Mouse (Mus musculus) embryonic facial prominence, embryonic 11.5 days (tissue): ENCODE results near the gene Txlna. TPM values are rescaled to one million over a fixed set of nuclear protein-coding genes. Genes with fewer than 3 reads are reported as not detected.
A peak's percentile ranks its signal among the peaks of the same experiment; 100 is the strongest.

Experiments used
- ATAC-seq: fragments of 200-750 bp; cut with Nextera tagmentation; replicated peaks from 2 replicates; pipeline ENCODE4 v1.8.0; 2017; ENCODE audit warnings: low read depth; ENCODE audit not compliant: insufficient number of reproducible peaks, low FRiP score, low TSS enrichment
- DNase-seq: peaks from one replicate; pipeline ENCODE4 v3.0.0-alpha.2; 2015; ENCODE audit warnings: low spot score
- H3K27ac ChIP-seq: fragments of 300-500 bp; sonication (generic); replicated peaks from 2 replicates; pipeline ENCODE4 v1.5.1; 2014; ENCODE audit warnings: mild to moderate bottlenecking, low read depth, low read length, control low read depth
- H3K27me3 ChIP-seq: fragments of 300-500 bp; sonication (generic); 2 replicates; pipeline ENCODE4 v1.6.1; 2014; ENCODE audit warnings: mild to moderate bottlenecking, low read length, moderate library complexity, mixed read lengths; ENCODE audit not compliant: control insufficient read depth, insufficient read depth
- H3K36me3 ChIP-seq: fragments of 300-500 bp; sonication (generic); replicated peaks from 2 replicates; pipeline ENCODE4 v1.6.1; 2014; ENCODE audit warnings: low read depth, mild to moderate bottlenecking, low read length, moderate library complexity, mixed read lengths; ENCODE audit not compliant: control insufficient read depth, insufficient read depth
- H3K4me1 ChIP-seq: fragments of 300-500 bp; sonication (generic); 2 replicates; pipeline ENCODE4 v1.6.1; 2014; ENCODE audit warnings: low read length, mixed read lengths; ENCODE audit not compliant: control insufficient read depth, insufficient read depth
- H3K4me2 ChIP-seq: fragments of 300-500 bp; sonication (generic); 2 replicates; pipeline ENCODE4 v1.6.1; 2014; ENCODE audit warnings: low read depth, mild to moderate bottlenecking, control low read depth, low read length, moderate library complexity
- H3K4me3 ChIP-seq: fragments of 300-500 bp; sonication (generic); 2 replicates; pipeline ENCODE4 v1.5.1; 2014; ENCODE audit warnings: low read depth, low read length, control low read depth
- H3K9ac ChIP-seq: fragments of 300-500 bp; sonication (generic); replicated peaks from 2 replicates; pipeline ENCODE4 v1.6.1; 2014; ENCODE audit warnings: mild to moderate bottlenecking, control low read depth, low read length
- H3K9me3 ChIP-seq: fragments of 300-500 bp; sonication (generic); replicated peaks from 2 replicates; pipeline ENCODE4 v1.6.1; 2016; ENCODE audit warnings: mild to moderate bottlenecking, low read length, inconsistent platforms, mixed read lengths; ENCODE audit not compliant: control insufficient read depth
- WGBS: fragments of 180-500 bp; shearing (Covaris S2); extraction: QIAGEN DNeasy Blood & Tissue Kit; methylation state at CpG from one replicate; pipeline ENCODE4 v1.1.7; 2014; 5-methylcytosine and 5-hydroxymethylcytosine counted together
- polyA plus RNA-seq: library from polyadenylated mRNA; unstranded; fragments of >200 nt; fragmentation: Nextera tagmentation; extraction: Ambion mirVana; gene quantifications from 2 replicates; pipeline ENCODE4 v1.2.1, GENCODE M21; 2014

The Txlna gene
- polyA plus RNA-seq, 1 experiment from 2014 or later = 100 TPM

DNA sequence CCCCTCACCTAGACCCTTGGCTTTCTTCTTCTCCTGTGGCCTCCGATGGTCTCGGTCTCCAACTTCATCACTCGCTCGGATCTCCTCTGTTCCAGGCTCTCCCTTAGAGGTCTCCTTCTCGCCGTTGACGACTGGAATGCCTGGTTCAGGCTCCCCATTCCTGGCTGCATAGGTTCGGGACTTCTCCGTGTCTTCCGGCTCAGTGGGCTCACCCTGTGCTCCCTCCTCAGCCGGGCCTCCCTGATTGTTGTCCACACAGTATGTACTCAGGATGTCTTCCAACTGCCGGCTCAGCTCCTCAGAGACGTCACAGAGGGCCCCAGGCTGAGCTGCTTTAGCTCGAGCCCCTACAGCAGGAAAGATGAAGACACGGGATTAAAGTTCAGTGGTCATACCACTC, 1.6 kb downstream of the Txlna start:
- H3K9ac ChIP-seq = no peak overlapping the region; the same call in 1 of the 2 replicates

DNA sequence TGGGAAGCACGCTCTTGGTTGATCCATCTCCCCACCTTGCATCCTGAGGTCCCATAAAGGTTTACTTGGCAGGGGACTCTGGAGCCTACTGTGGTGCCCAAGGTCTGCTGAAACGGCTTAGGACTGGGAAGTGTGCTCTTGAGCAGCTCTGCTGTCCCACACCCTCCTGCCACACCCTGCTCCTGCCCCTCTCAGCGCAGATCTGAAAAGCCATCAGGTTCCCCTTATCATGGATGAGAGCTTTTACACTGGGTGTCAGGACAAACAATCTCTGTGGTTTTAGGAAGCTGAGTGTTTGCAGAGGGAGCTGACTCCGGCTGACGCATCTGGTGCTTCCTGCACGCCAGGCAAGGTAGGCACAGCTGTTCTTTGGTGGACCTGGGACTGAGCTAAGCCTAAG, 7.0 kb downstream of the Txlna start:
- H3K27me3 ChIP-seq = no peaks in the 10 kb centered on the region
- H3K9me3 ChIP-seq = no peaks in the 10 kb centered on the region
- no peak overlapping the region for H3K9ac ChIP-seq
- no peak for ATAC-seq
- H3K36me3 ChIP-seq = peaks cover 35% of the 10 kb centered on the region
- H3K4me3 ChIP-seq = no peak overlapping the region
- H3K4me1 ChIP-seq = no peaks in the 10 kb centered on the region
- H3K27ac ChIP-seq = no peak overlapping the region
- DNase-seq = no peak
- 91% methylated on average over 6 of the region's 6 CpGs for WGBS
- no peak overlapping the region for H3K4me2 ChIP-seq

More for the DNA sequence above, 1.6 kb downstream of the Txlna start:
- peak overlapping the region; percentile 87 for H3K4me2 ChIP-seq
- no peaks in the 10 kb centered on the region for H3K9me3 ChIP-seq
- ATAC-seq = no peak
- H3K27ac ChIP-seq = no peak overlapping the region
- H3K4me3 ChIP-seq = no peak overlapping the region
- DNase-seq = no peak
- 0 out of 2 replicates have a peak, but pooled peaks cover 4% of the 10 kb centered on the region for H3K4me1 ChIP-seq
- no peaks in the 10 kb centered on the region for H3K27me3 ChIP-seq
- 90% methylated on average over 15 of the region's 15 CpGs for WGBS
- peaks cover 10% of the 10 kb centered on the region for H3K36me3 ChIP-seq

DNA sequence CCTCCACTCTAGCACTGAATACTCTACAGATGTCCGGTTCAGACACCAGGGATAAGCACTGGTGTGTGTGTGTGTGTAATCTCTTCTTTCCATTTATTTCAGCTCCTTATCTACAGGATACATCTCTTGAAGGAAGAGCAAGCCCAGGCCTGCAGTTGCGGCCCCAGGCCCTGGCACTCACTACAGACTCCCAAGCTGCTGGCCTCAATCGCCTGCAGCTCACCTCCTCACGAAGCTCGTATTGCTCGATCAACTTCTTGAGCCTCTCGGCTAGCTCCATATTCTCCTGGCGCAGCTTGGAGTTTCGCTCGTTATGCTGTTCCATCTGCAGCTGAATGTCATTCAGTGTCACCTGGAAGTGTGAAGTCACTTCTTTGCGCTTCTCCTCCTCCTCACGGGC, 9.0 kb downstream of the Txlna start:
- Histone ChIP-seq H3K9me3 (no peaks in the 10 kb centered on the region), H3K27ac (no peak overlapping the region), H3K4me3 (no peak overlapping the region), H3K4me1 (no peaks in the 10 kb centered on the region), H3K36me3 (peaks cover 39% of the 10 kb centered on the region), H3K9ac (no peak overlapping the region), H3K27me3 (no peaks in the 10 kb centered on the region), H3K4me2 (no peak overlapping the region)
- DNase-seq (no peak), ATAC-seq (no peak)
- WGBS = 92% methylated on average over 12 of the region's 12 CpGs

DNA sequence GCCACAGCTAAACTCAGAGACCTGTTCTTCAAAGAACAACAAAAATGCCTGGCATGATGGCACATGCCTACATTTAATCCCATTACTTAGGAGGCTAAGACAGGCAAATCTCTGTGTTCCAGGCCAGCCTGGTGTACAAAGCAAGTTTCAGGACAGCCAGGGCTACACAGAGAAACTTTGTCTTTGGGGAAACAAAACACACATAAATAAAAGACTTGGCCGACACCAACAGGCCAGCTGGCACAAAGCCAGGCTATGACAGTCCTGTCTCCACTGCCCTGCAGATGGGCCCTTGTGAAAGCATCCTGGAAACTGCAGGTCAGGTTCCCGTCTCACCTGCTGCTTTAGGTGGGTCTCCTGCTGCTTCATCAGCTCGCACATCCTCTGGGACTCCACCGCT, 9.9 kb downstream of the Txlna start:
- WGBS = 90% methylated on average over 4 of the region's 4 CpGs
- no peaks in the 10 kb centered on the region for H3K9me3 ChIP-seq
- H3K9ac ChIP-seq = no peak overlapping the region
- peaks cover 41% of the 10 kb centered on the region for H3K36me3 ChIP-seq
- H3K4me1 ChIP-seq = no peaks in the 10 kb centered on the region
- no peaks in the 10 kb centered on the region for H3K27me3 ChIP-seq
- no peak for ATAC-seq
- H3K4me3 ChIP-seq = no peak overlapping the region
- no peak overlapping the region for H3K27ac ChIP-seq
- no peak overlapping the region for H3K4me2 ChIP-seq
- DNase-seq = no peak

DNA sequence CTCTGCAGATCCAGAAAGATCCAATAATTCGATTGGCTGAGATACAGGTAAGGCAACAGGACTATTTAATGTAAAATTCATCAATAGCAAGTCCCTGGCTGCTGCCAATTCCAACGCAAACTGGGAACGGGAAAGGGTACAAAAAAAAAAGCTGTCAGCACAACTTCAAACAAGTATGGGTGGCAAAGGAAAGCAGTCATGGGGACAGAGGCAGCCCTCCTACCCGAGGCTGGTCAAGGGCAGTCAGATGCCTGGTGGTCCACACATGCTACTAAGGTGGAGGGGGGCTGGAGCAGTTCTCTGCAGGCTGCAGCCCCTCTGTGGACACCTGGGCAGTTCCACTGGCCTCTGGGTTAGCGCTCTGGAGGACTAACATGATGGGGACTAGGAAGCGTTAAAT, 14.8 kb downstream of the Txlna start:
- no peak for DNase-seq
- H3K4me1 ChIP-seq = peaks cover 4% of the 10 kb centered on the region; the same call in 1 of the 2 replicates
- no peak overlapping the region; the same call in 1 of the 2 replicates for H3K4me3 ChIP-seq
- H3K27ac ChIP-seq = no peak overlapping the region
- 79% methylated on average over 6 of the region's 6 CpGs for WGBS
- ATAC-seq = no peak
- H3K36me3 ChIP-seq = peaks cover 23% of the 10 kb centered on the region
- no peaks in the 10 kb centered on the region for H3K27me3 ChIP-seq
- H3K9ac ChIP-seq = no peak overlapping the region
- H3K9me3 ChIP-seq = no peaks in the 10 kb centered on the region
- no peak overlapping the region for H3K4me2 ChIP-seq

DNA sequence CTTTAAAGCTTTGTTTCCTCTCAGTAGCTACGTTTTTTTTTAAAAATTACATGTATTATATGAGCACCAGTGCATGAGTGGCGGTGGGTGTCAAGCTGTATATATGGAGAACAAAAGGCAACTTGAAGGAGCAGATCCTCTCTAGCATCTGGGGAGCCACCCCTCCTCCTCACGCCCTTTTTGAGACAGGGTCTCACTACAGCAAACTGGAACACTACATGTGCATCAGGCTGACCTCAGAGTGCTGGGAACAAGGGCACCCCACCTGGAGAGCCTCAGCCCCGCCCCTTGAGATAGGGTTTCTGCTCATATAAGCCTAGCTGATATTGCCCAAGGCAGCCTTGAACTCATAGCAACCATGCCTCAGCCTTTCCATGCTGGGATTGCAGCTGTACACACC, 15.4 kb downstream of the Txlna start:
- WGBS = 42% methylated on average over 4 of the region's 4 CpGs
- DNase-seq = no peak
- H3K4me2 ChIP-seq = no peak overlapping the region
- no peak overlapping the region; the same call in 1 of the 2 replicates for H3K9ac ChIP-seq
- H3K4me1 ChIP-seq = peaks cover 4% of the 10 kb centered on the region; the same call in 1 of the 2 replicates
- H3K27me3 ChIP-seq = no peaks in the 10 kb centered on the region
- no peak overlapping the region for H3K27ac ChIP-seq
- peaks cover 21% of the 10 kb centered on the region for H3K36me3 ChIP-seq
- ATAC-seq = no peak
- H3K9me3 ChIP-seq = no peaks in the 10 kb centered on the region
- no peak overlapping the region; the same call in 1 of the 2 replicates for H3K4me3 ChIP-seq

DNA sequence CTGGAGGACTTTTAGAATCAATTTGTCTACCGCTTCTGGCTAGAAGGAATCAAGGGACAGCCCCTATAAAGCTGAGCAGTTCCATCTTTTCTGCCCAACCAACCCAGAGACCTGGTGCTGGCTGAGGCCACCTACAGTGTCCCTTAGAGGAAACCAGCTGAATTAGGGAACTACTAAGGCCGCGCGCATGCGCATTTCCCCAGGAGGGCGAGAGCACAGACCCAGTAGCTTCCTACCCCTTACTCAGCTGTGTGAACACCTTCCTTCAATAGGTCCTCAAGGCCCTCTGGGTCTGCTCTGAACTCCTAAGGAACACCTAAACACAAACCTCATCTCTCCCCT, 15.9 kb downstream of the Txlna start:
- peaks cover 4% of the 10 kb centered on the region; the same call in 1 of the 2 replicates for H3K4me1 ChIP-seq
- peak; percentile 71 for DNase-seq
- no peak for ATAC-seq
- no peaks in the 10 kb centered on the region for H3K27me3 ChIP-seq
- H3K27ac ChIP-seq = peak overlapping the region; percentile 56; the same call in 1 of the 2 replicates
- peak overlapping the region; percentile 39 for H3K9ac ChIP-seq
- WGBS = 0% methylated on average over 6 of the region's 6 CpGs
- peaks cover 19% of the 10 kb centered on the region for H3K36me3 ChIP-seq
- H3K4me3 ChIP-seq = peak overlapping the region; percentile 61; the same call in 1 of the 2 replicates
- no peaks in the 10 kb centered on the region for H3K9me3 ChIP-seq
- H3K4me2 ChIP-seq = peak overlapping the region; percentile 73

DNA sequence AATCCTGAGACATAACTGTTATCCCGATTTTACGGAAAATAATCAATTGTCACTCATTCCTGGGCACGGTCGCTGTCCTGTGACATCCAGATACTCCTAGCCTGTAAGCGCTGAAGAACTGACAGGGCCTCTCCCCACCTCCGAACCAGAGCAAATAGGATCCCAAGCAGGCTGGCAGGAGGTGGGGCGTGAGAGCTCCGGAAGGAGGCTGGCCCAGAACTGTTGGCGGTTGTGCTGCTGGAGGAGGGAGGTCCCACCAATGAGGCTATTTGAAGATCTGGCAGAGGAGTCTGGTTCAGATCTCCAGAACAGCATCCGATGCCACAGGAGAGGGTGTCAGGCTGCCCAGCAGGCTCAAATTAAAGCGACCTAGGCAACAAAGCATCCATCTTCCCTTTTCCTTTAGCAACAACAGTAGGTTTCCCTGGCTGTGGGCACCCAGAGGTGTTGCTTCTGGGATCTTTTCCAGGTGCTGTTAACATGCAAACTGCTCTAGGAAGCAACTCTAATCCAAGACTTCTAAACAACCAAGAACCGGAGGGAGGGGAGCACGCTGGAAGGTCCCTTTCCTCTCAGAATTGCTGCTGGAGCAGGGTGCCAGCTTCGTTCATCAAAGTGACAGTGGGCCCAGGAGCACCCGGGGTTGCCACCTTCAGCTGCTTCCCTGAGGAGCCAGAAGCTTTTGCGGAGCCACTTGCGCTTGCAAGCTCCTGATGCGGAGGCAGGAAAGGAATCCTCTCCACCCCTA, 16.4 kb downstream of the Txlna start:
- H3K27ac ChIP-seq = peak overlapping the region; percentile 71
- H3K4me3 ChIP-seq = peak overlapping the region; percentile 61
- H3K9ac ChIP-seq = peak overlapping the region; percentile 81
- no peaks in the 10 kb centered on the region for H3K27me3 ChIP-seq
- peaks cover 4% of the 10 kb centered on the region; the same call in 1 of the 2 replicates for H3K4me1 ChIP-seq
- 1% methylated on average over 18 of the region's 18 CpGs for WGBS
- peaks cover 17% of the 10 kb centered on the region for H3K36me3 ChIP-seq
- DNase-seq (peak; percentile 87), ATAC-seq (peak; percentile 85)
- H3K4me2 ChIP-seq = peak overlapping the region; percentile 73
- H3K9me3 ChIP-seq = no peaks in the 10 kb centered on the region
